Mouse (Mus musculus): ENCODE data around the gene Vmn1r121. TPM values are rescaled to one million over a fixed set of nuclear protein-coding genes. Genes with fewer than 3 reads are reported as not detected.
"Not testable (repeated sequence)": the region's sequence is repeated elsewhere in the genome, so short reads cannot be mapped to it uniquely, and the experiment has no call there.

Gene Vmn1r121
- polyA plus RNA-seq (2015; fragmentation: Nextera tagmentation; extraction: Ambion mirVana) = not detected in 2 replicates

GRCm38 (mm10) chr7:21098413-21098812, at the start of gene Vmn1r121:
Vmn1r121 (minus strand) TSS chr7:21098513.
- WGBS (ENCODE audit: insufficient replicate concordance) = 59% methylated on average over 5 of the region's 5 CpGs
- not testable (repeated sequence) for ATAC-seq (ENCODE audit: low read depth)

GRCm38 (mm10) chr7:21134028-21134427, 35.7 kb upstream of the Vmn1r121 start, which contains the start of gene Vmn1r122:
Vmn1r122 (minus strand) TSS chr7:21134128.
- H3K27ac ChIP-seq, DNase-seq: not testable (repeated sequence)
- WGBS (ENCODE audit: insufficient replicate concordance) = 38% methylated on average over 2 of the region's 3 CpGs

More at GRCm38 (mm10) chr7:21098413-21098812, at the start of gene Vmn1r121:
- H3K27me3 ChIP-seq; H3K36me3 ChIP-seq; H3K4me1 ChIP-seq (replicated peaks); DNase-seq; H3K4me2 ChIP-seq; H3K4me3 ChIP-seq (replicated peaks); H3K27ac ChIP-seq; H3K9me3 ChIP-seq (replicated peaks); H3K9ac ChIP-seq: not testable (repeated sequence)

DNA sequence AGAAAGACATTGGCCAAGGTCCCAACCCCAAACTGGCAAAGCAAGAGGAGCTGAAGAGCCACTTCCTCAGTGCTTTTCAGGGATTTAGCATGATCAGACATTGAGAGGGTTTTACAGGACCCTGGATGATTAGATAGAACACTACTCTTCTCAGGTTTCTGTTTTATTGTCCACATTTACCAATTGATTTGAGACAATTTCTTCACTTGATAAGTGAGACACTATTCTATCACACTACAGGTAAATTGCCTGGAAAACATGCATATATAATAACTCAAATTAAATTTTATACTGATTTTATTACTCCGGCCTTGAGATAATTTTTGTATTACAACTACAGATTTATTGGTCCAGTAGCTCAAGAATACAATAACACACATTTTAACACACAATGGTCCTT, 44.6 kb downstream of the Vmn1r121 start, which contains the start of gene Vmn1r120:
Gene Vmn1r120, minus strand, starts transcription at position 101 of the 400 bp plus-strand sequence.
- whole genome bisulfite sequencing (ENCODE audit: insufficient replicate concordance) = 79% methylated on average over 1 of the region's 1 CpGs
- not testable (repeated sequence) for H3K4me1 ChIP-seq (replicated peaks); H3K27me3 ChIP-seq; H3K4me3 ChIP-seq (replicated peaks); DNase-seq; H3K9ac ChIP-seq; H3K4me2 ChIP-seq; ATAC-seq (ENCODE audit: low read depth); H3K27ac ChIP-seq; H3K36me3 ChIP-seq; H3K9me3 ChIP-seq (replicated peaks)

More at GRCm38 (mm10) chr7:21134028-21134427, 35.7 kb upstream of the Vmn1r121 start, which contains the start of gene Vmn1r122:
- H3K36me3 ChIP-seq; H3K4me1 ChIP-seq (replicated peaks); H3K4me2 ChIP-seq; ATAC-seq (ENCODE audit: low read depth); H3K4me3 ChIP-seq (replicated peaks); H3K9ac ChIP-seq; H3K27me3 ChIP-seq; H3K9me3 ChIP-seq (replicated peaks): not testable (repeated sequence)

Other genes with a start within 250 kb of the Vmn1r121 start
- not detected in 2 replicates for gene Vmn1r116, start 226.3 kb downstream of the Vmn1r121 start, polyA plus RNA-seq (2015; fragmentation: Nextera tagmentation; extraction: Ambion mirVana)
- gene Vmn1r117, start 214.4 kb downstream of the Vmn1r121 start, polyA plus RNA-seq (2015; fragmentation: Nextera tagmentation; extraction: Ambion mirVana) = not detected in 2 replicates
- gene Vmn1r118, start 186.2 kb downstream of the Vmn1r121 start, polyA plus RNA-seq (2015; fragmentation: Nextera tagmentation; extraction: Ambion mirVana) = not detected in 2 replicates
- not detected in 2 replicates for gene Vmn1r119, start 86.1 kb downstream of the Vmn1r121 start, polyA plus RNA-seq (2015; fragmentation: Nextera tagmentation; extraction: Ambion mirVana)
- gene Vmn1r120, start 44.7 kb downstream of the Vmn1r121 start, polyA plus RNA-seq (2015; fragmentation: Nextera tagmentation; extraction: Ambion mirVana) = not detected in 2 replicates
- gene Vmn1r122, start 35.6 kb upstream of the Vmn1r121 start, polyA plus RNA-seq (2015; fragmentation: Nextera tagmentation; extraction: Ambion mirVana) = not detected in 2 replicates
- gene Vmn1r123, start 63.7 kb upstream of the Vmn1r121 start, polyA plus RNA-seq (2015; fragmentation: Nextera tagmentation; extraction: Ambion mirVana) = not detected in 2 replicates
- not detected in 2 replicates for gene Gm5157, start 91.9 kb upstream of the Vmn1r121 start, polyA plus RNA-seq (2015; fragmentation: Nextera tagmentation; extraction: Ambion mirVana)
- gene Vmn1r124, start 162.1 kb upstream of the Vmn1r121 start, polyA plus RNA-seq (2015; fragmentation: Nextera tagmentation; extraction: Ambion mirVana) = not detected in 2 replicates
- not detected in 2 replicates for gene Vmn1r125, start 173.7 kb upstream of the Vmn1r121 start, polyA plus RNA-seq (2015; fragmentation: Nextera tagmentation; extraction: Ambion mirVana)
- gene Vmn1r126, start 203.0 kb upstream of the Vmn1r121 start, polyA plus RNA-seq (2015; fragmentation: Nextera tagmentation; extraction: Ambion mirVana) = not detected in 2 replicates
- not detected in 2 replicates for gene Vmn1r127, start 221.3 kb upstream of the Vmn1r121 start, polyA plus RNA-seq (2015; fragmentation: Nextera tagmentation; extraction: Ambion mirVana)